Mouse (Mus musculus) neural tube, embryonic 13.5 days (tissue): ENCODE results near the gene Rccd1. TPM values are rescaled to one million over a fixed set of nuclear protein-coding genes. Genes with fewer than 3 reads are reported as not detected.

Experiments
- ATAC-seq: fragments of 200-750 bp; cut with Nextera tagmentation; 2 replicates; pipeline ENCODE4 v1.8.0; 2017; ENCODE audit warnings: low read depth, mild to moderate bottlenecking, moderate TSS enrichment, moderate library complexity
- H3K27ac ChIP-seq: fragments of 300-500 bp; sonication (generic); replicated peaks from 2 replicates; pipeline ENCODE4 v1.5.1; 2015; ENCODE audit warnings: moderate library complexity, mild to moderate bottlenecking, inconsistent platforms
- H3K27me3 ChIP-seq: fragments of 300-500 bp; sonication (generic); 2 replicates; pipeline ENCODE4 v1.6.1; 2015; ENCODE audit warnings: mild to moderate bottlenecking, inconsistent platforms
- H3K36me3 ChIP-seq: fragments of 300-500 bp; sonication (generic); 2 replicates; pipeline ENCODE4 v1.6.1; 2015; ENCODE audit warnings: mild to moderate bottlenecking, inconsistent platforms
- H3K4me1 ChIP-seq: fragments of 300-500 bp; sonication (generic); replicated peaks from 2 replicates; pipeline ENCODE4 v1.6.1; 2015; ENCODE audit warnings: inconsistent platforms
- H3K4me2 ChIP-seq: fragments of 300-500 bp; sonication (generic); 2 replicates; pipeline ENCODE4 v1.6.1; 2015; ENCODE audit warnings: inconsistent platforms, mild to moderate bottlenecking, moderate library complexity
- H3K4me3 ChIP-seq: fragments of 300-500 bp; sonication (generic); 2 replicates; pipeline ENCODE4 v1.5.1; 2015; ENCODE audit warnings: mild to moderate bottlenecking, inconsistent platforms
- H3K9ac ChIP-seq: fragments of 300-500 bp; sonication (generic); 2 replicates; pipeline ENCODE4 v1.6.1; 2015; ENCODE audit warnings: moderate library complexity, mild to moderate bottlenecking, inconsistent platforms
- H3K9me3 ChIP-seq: fragments of 300-500 bp; sonication (generic); 2 replicates; pipeline ENCODE4 v1.6.1; 2016; ENCODE audit warnings: inconsistent platforms
- WGBS: fragments of 180-500 bp; shearing (Covaris S2); methylation state at CpG from one replicate; pipeline ENCODE4 v1.1.7; 2015; 5-methylcytosine and 5-hydroxymethylcytosine counted together
- polyA plus RNA-seq: library from polyadenylated mRNA; unstranded; fragments of >200 nt; fragmentation: Nextera tagmentation; extraction: Ambion mirVana; gene quantifications from 2 replicates; pipeline ENCODE4 v1.2.1, GENCODE M21; 2015

Gene Rccd1
- polyA plus RNA-seq, 1 experiment from 2014 or later: 12.6 TPM

DNA sequence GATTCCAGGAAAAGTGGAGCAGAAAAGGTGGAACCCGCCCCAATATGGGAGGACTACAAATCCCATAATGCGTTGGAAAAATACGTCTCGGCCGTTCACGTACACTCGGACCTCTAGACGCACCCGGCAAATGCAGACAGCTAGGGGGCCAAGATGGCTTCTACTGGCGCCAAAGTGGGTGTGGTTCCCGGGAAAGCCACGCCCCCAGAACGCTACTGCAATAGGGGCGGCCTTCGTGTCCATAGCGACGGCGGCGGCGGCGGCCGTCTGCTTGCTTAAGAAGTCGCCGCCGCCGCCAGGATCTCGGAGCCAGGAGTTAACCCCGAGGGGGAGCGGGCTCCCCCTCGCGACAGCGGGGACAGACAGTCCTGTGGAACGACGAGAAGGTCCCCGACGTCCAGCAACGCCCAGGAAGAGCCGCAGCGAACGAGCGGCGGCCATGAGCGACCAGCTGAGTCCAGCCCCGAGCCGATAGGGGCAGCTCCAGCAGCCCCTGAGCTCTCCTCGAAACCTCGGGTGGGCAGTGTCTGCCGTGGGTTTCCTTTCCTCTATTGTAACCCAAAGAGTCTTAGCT, 78.0 kb downstream of the Rccd1 start, which contains the start of gene Ttll13:
Gene Ttll13, plus strand, starts transcription at position 229 of the 574 bp plus-strand sequence.
- under 1% methylated on average over 48 of the region's 48 CpGs for WGBS

DNA sequence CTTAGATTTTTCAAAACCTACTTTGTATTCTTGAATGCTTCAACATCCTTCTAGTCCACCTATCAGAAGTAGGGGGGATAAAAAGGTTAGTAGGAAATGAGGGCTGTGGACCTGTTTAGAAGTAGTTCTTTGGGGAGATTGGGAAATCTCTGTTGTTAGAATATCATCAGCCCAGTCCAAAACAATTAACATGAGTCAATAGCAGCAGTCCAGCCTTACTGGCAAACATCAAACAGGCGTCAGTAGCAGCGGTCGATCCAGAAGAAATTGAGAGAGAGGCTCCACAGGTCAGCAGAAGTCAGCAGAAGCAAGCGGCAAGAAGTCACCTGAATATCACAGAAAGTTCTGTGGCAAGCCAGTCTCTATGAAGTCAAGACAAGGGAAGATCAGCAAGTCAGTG, 79.4 kb downstream of the Rccd1 start:
- H3K4me3 ChIP-seq: no peak overlapping the region
- no peak overlapping the region for H3K9ac ChIP-seq
- ATAC-seq: no peak
- H3K27me3 ChIP-seq: no peaks in the 10 kb centered on the region
- WGBS: 96% methylated on average over 4 of the region's 4 CpGs
- H3K4me2 ChIP-seq: no peak overlapping the region
- no peaks in the 10 kb centered on the region for H3K9me3 ChIP-seq
- peaks cover 16% of the 10 kb centered on the region for H3K36me3 ChIP-seq
- H3K27ac ChIP-seq: no peak overlapping the region
- H3K4me1 ChIP-seq: peaks cover 5% of the 10 kb centered on the region; the same call in 1 of the 2 replicates

More for the DNA sequence above, 78.0 kb downstream of the Rccd1 start, which contains the start of gene Ttll13:
- H3K4me3 ChIP-seq: peak within 1 kb of the TSS; percentile 47
- H3K4me1 ChIP-seq: peaks cover 5% of the 10 kb centered on the region; the same call in 1 of the 2 replicates
- 0 out of 2 replicates have a peak, but pooled peaks cover 6% of the 10 kb centered on the region for H3K27me3 ChIP-seq
- H3K9ac ChIP-seq: peak within 1 kb of the TSS; percentile 65
- H3K9me3 ChIP-seq: no peaks in the 10 kb centered on the region
- H3K36me3 ChIP-seq: peaks cover 2% of the 10 kb centered on the region; the same call in 1 of the 2 replicates
- H3K4me2 ChIP-seq: peak within 1 kb of the TSS; percentile 57
- peak; percentile 98 for ATAC-seq
- H3K27ac ChIP-seq: peak within 1 kb of the TSS; percentile 88

Other genes with a start within 250 kb of the Rccd1 start
- gene Idh2, start 209.1 kb downstream of the Rccd1 start, polyA plus RNA-seq: 217 and 273 TPM in 2 replicates
- gene Sema4b, start 137.6 kb downstream of the Rccd1 start, polyA plus RNA-seq: 22.1 and 23.2 TPM in 2 replicates
- 31.0 and 34.6 TPM in 2 replicates for gene Cib1, start 91.6 kb downstream of the Rccd1 start, polyA plus RNA-seq
- 4.5 TPM in 2 replicates for gene Gdpgp1, start 91.6 kb downstream of the Rccd1 start, polyA plus RNA-seq
- 1.6 and 2.8 TPM in 2 replicates for gene Ttll13, start 78.1 kb downstream of the Rccd1 start, polyA plus RNA-seq
- 57.5 and 62.6 TPM in 2 replicates for gene Ngrn, start 63.2 kb downstream of the Rccd1 start, polyA plus RNA-seq
- gene Vps33b, start 54.8 kb downstream of the Rccd1 start, polyA plus RNA-seq: 23.7 and 27.7 TPM in 2 replicates
- 38.3 and 48.2 TPM in 2 replicates for gene Prc1, start 30.0 kb downstream of the Rccd1 start, polyA plus RNA-seq
- gene Unc45a, start 16.6 kb upstream of the Rccd1 start, polyA plus RNA-seq: 61.3 and 61.7 TPM in 2 replicates
- gene Hddc3, start 18.6 kb upstream of the Rccd1 start, polyA plus RNA-seq: 22.0 and 24.7 TPM in 2 replicates
- gene Man2a2, start 46.9 kb upstream of the Rccd1 start, polyA plus RNA-seq: 23.6 and 24.8 TPM in 2 replicates
- gene Fes, start 63.5 kb upstream of the Rccd1 start, polyA plus RNA-seq: 5.8 and 6.2 TPM in 2 replicates
- gene Furin, start 81.0 kb upstream of the Rccd1 start, polyA plus RNA-seq: 4.3 and 4.7 TPM in 2 replicates
- gene Blm, start 210.7 kb upstream of the Rccd1 start, polyA plus RNA-seq: 11.8 and 13.9 TPM in 2 replicates